Mouse (Mus musculus) liver, postnatal 0 days (tissue): Measurements from ENCODE around the gene Gm5475.

Experiments
- CTCF ChIP-seq: sonication (generic); IDR thresholded peaks from 2 replicates; pipeline ENCODE4 v1.5.1; 2016; ENCODE audit warnings: antibody characterized with exemption, low read depth
- EP300 ChIP-seq: IDR thresholded peaks from 2 replicates; pipeline ENCODE4 v1.6.1; 2016; ENCODE audit warnings: antibody characterized with exemption, low read depth, mild to moderate bottlenecking

- TF ChIP-seq CTCF (no peak), EP300 (no peak)
Measured at GRCm38 (mm10) chr15:100429959-100430565, 8.1 kb downstream of the Gm5475 start.
